Mouse (Mus musculus): ENCODE results near the gene Slc25a10. TPM values are rescaled to one million over a fixed set of nuclear protein-coding genes. Genes with fewer than 3 reads are reported as not detected.
"Not testable (repeated sequence)": the region's sequence is repeated elsewhere in the genome, so short reads cannot be mapped to it uniquely, and the experiment has no call there.

The Slc25a10 gene
- polyA plus RNA-seq, 1 experiment, result 68.3 TPM

GRCm38 (mm10) chr11:120510375-120511030, 18.9 kb downstream of the Slc25a10 start:
- no peaks in the 10 kb centered on the region for H3K27me3 ChIP-seq (ENCODE audit: control insufficient read depth, insufficient read depth, low read length)
- no peak overlapping the region for H3K4me3 ChIP-seq (ENCODE audit: control insufficient read depth, low read depth, low read length)
- TF ChIP-seq POLR2A (IDR thresholded peaks at IDR 0.05; ENCODE audit: control insufficient read depth, low read depth, low read length), result no peak
- no peak for TF ChIP-seq CTCF (IDR thresholded peaks at IDR 0.05; ENCODE audit: control insufficient read depth, insufficient read depth, insufficient replicate concordance, low read depth, low read length)
- H3K4me1 ChIP-seq (ENCODE audit: control insufficient read depth, insufficient read depth, low read length), result peaks cover 7% of the 10 kb centered on the region
- H3K36me3 ChIP-seq (ENCODE audit: control insufficient read depth, insufficient read depth, low read length), result no peaks in the 10 kb centered on the region
- no peak overlapping the region for H3K27ac ChIP-seq (ENCODE audit: control insufficient read depth, insufficient read depth, low read depth, low read length)

- no peaks in the 10 kb centered on the region for H3K27me3 ChIP-seq (ENCODE audit: control insufficient read depth, insufficient read depth, low read length)
- TF ChIP-seq CTCF (IDR thresholded peaks at IDR 0.05; ENCODE audit: control insufficient read depth, insufficient read depth, insufficient replicate concordance, low read depth, low read length), result no peak
- TF ChIP-seq POLR2A (IDR thresholded peaks at IDR 0.05; ENCODE audit: control insufficient read depth, low read depth, low read length), result no peak
- H3K36me3 ChIP-seq (ENCODE audit: control insufficient read depth, insufficient read depth, low read length), result no peaks in the 10 kb centered on the region
- H3K4me1 ChIP-seq (ENCODE audit: control insufficient read depth, insufficient read depth, low read length), result peaks cover 10% of the 10 kb centered on the region
- H3K27ac ChIP-seq (ENCODE audit: control insufficient read depth, insufficient read depth, low read depth, low read length), result no peak overlapping the region
- no peak overlapping the region for H3K4me3 ChIP-seq (ENCODE audit: control insufficient read depth, low read depth, low read length)
Observed at GRCm38 (mm10) chr11:120512790-120513453, 21.3 kb downstream of the Slc25a10 start.

- H3K4me3 ChIP-seq (ENCODE audit: control insufficient read depth, low read depth, low read length); H3K27me3 ChIP-seq (ENCODE audit: control insufficient read depth, insufficient read depth, low read length); H3K36me3 ChIP-seq (ENCODE audit: control insufficient read depth, insufficient read depth, low read length); H3K27ac ChIP-seq (ENCODE audit: control insufficient read depth, insufficient read depth, low read depth, low read length): not testable (repeated sequence)
- H3K4me1 ChIP-seq (ENCODE audit: control insufficient read depth, insufficient read depth, low read length), result peaks cover 13% of the 10 kb centered on the region
Observed at GRCm38 (mm10) chr11:120514262-120514661, 22.6 kb downstream of the Slc25a10 start.

GRCm38 (mm10) chr11:120515611-120516010, 24.0 kb downstream of the Slc25a10 start:
- H3K4me1 ChIP-seq (ENCODE audit: control insufficient read depth, insufficient read depth, low read length), result peaks cover 10% of the 10 kb centered on the region
- no peaks in the 10 kb centered on the region for H3K36me3 ChIP-seq (ENCODE audit: control insufficient read depth, insufficient read depth, low read length)
- H3K4me3 ChIP-seq (ENCODE audit: control insufficient read depth, low read depth, low read length), result peak overlapping the region; percentile 66
- H3K27ac ChIP-seq (ENCODE audit: control insufficient read depth, insufficient read depth, low read depth, low read length), result no peak overlapping the region
- H3K27me3 ChIP-seq (ENCODE audit: control insufficient read depth, insufficient read depth, low read length), result no peaks in the 10 kb centered on the region
- TF ChIP-seq CTCF (IDR thresholded peaks at IDR 0.05; ENCODE audit: control insufficient read depth, insufficient read depth, insufficient replicate concordance, low read depth, low read length) (peak; percentile 98), POLR2A (IDR thresholded peaks at IDR 0.05; ENCODE audit: control insufficient read depth, low read depth, low read length) (no peak)

GRCm38 (mm10) chr11:120517147-120517546, 25.5 kb downstream of the Slc25a10 start:
- no peaks in the 10 kb centered on the region for H3K36me3 ChIP-seq (ENCODE audit: control insufficient read depth, insufficient read depth, low read length)
- H3K27ac ChIP-seq (ENCODE audit: control insufficient read depth, insufficient read depth, low read depth, low read length), result no peak overlapping the region
- TF ChIP-seq CTCF (IDR thresholded peaks at IDR 0.05; ENCODE audit: control insufficient read depth, insufficient read depth, insufficient replicate concordance, low read depth, low read length), result no peak
- peaks cover 8% of the 10 kb centered on the region for H3K4me1 ChIP-seq (ENCODE audit: control insufficient read depth, insufficient read depth, low read length)
- H3K27me3 ChIP-seq (ENCODE audit: control insufficient read depth, insufficient read depth, low read length), result no peaks in the 10 kb centered on the region
- no peak overlapping the region for H3K4me3 ChIP-seq (ENCODE audit: control insufficient read depth, low read depth, low read length)

- no peak overlapping the region for H3K4me3 ChIP-seq (ENCODE audit: control insufficient read depth, low read depth, low read length)
- H3K27me3 ChIP-seq (ENCODE audit: control insufficient read depth, insufficient read depth, low read length), result no peaks in the 10 kb centered on the region
- TF ChIP-seq CTCF (IDR thresholded peaks at IDR 0.05; ENCODE audit: control insufficient read depth, insufficient read depth, insufficient replicate concordance, low read depth, low read length) (no peak), POLR2A (IDR thresholded peaks at IDR 0.05; ENCODE audit: control insufficient read depth, low read depth, low read length) (no peak)
- H3K4me1 ChIP-seq (ENCODE audit: control insufficient read depth, insufficient read depth, low read length), result peaks cover 8% of the 10 kb centered on the region
- H3K27ac ChIP-seq (ENCODE audit: control insufficient read depth, insufficient read depth, low read depth, low read length), result no peak overlapping the region
- no peaks in the 10 kb centered on the region for H3K36me3 ChIP-seq (ENCODE audit: control insufficient read depth, insufficient read depth, low read length)
Observed at GRCm38 (mm10) chr11:120518027-120518426, 26.4 kb downstream of the Slc25a10 start.

- Histone ChIP-seq H3K27ac (ENCODE audit: control insufficient read depth, insufficient read depth, low read depth, low read length) (peak overlapping the region; percentile 43; the same call in 1 of the 2 replicates), H3K36me3 (ENCODE audit: control insufficient read depth, insufficient read depth, low read length) (no peaks in the 10 kb centered on the region), H3K27me3 (ENCODE audit: control insufficient read depth, insufficient read depth, low read length) (no peaks in the 10 kb centered on the region), H3K4me3 (ENCODE audit: control insufficient read depth, low read depth, low read length) (no peak overlapping the region), H3K4me1 (ENCODE audit: control insufficient read depth, insufficient read depth, low read length) (peaks cover 8% of the 10 kb centered on the region)
- TF ChIP-seq POLR2A (IDR thresholded peaks at IDR 0.05; ENCODE audit: control insufficient read depth, low read depth, low read length) (no peak), CTCF (IDR thresholded peaks at IDR 0.05; ENCODE audit: control insufficient read depth, insufficient read depth, insufficient replicate concordance, low read depth, low read length) (no peak)
Observed at GRCm38 (mm10) chr11:120518558-120518957, 26.9 kb downstream of the Slc25a10 start.

Data from testis, adult 2 months (tissue).